ENCODE assay signal across 9 mouse cellular contexts in the genomic region with DNA sequence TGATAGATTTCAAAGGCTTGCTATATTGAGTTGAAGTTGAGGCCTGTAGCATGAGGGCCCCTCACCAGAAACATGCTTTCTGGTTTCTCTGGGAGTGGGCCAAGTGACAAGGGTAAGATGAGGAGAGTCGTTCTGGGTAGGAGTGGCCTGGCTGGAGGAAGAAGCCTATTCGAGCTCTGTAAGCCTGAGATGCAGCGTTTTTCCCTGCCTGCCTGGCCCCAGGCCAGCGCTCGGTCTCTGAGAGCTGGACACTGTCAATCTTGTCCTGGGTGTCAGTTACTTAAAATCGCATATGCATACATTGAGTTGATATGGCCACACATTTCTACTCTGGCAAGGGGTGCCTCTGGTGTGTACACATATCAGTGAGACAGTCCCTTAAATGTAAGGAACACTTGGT. TPM values are rescaled to one million over a fixed set of nuclear protein-coding genes. Genes with fewer than 3 reads are reported as not detected.
A peak's percentile ranks its signal among the peaks of the same experiment; 100 is the strongest.
DNase-seq lines count a peak whose midpoint lies in the region; ATAC-seq and TF ChIP-seq lines count a peak whose summit lies in the region.
"Had no signal": no experiment of that assay in that cellular context is flagged by ENCODE, and none has a peak within 500 bp of the region (broad histone marks: within the 10 kb centered on the region; RNA-seq: fewer than 3 reads in every experiment).

No protein-coding gene starts in this region.

- no peaks in the 10 kb centered on the region for H3K27me3 ChIP-seq in lung, embryonic 15.5 days
- H3K27me3 ChIP-seq in embryonic facial prominence, embryonic 12.5 days: no peaks in the 10 kb centered on the region
- no peaks in the 10 kb centered on the region for H3K27me3 ChIP-seq in small intestine, adult 2 months (ENCODE audit: control insufficient read depth, insufficient read depth, low read length)
- H3K27me3 ChIP-seq in forebrain, embryonic 16.5 days (replicated peaks; ENCODE audit: control insufficient read depth, insufficient read depth, low read length): no peaks in the 10 kb centered on the region
- H3K27me3 ChIP-seq: midbrain, embryonic 15.5 days had no signal

- no peak overlapping the region for H3K4me2 ChIP-seq in lung, embryonic 15.5 days
- H3K4me2 ChIP-seq in embryonic facial prominence, embryonic 12.5 days (replicated peaks): no peak overlapping the region
- H3K4me2 ChIP-seq in forebrain, embryonic 16.5 days (ENCODE audit: low read length): no peak overlapping the region
- H3K4me2 ChIP-seq: midbrain, embryonic 15.5 days had no signal

- TF ChIP-seq CTCF in lung, adult 2 months (IDR thresholded peaks at IDR 0.05; ENCODE audit: insufficient read depth, low read length): no peak
- TF ChIP-seq CTCF in small intestine, adult 2 months (IDR thresholded peaks at IDR 0.05; ENCODE audit: extremely low read depth, insufficient read length, insufficient replicate concordance, low read depth, low read length): no peak

- H3K4me1 ChIP-seq in lung, embryonic 15.5 days: peaks cover 19% of the 10 kb centered on the region
- no peaks in the 10 kb centered on the region for H3K4me1 ChIP-seq in lung, adult 2 months (ENCODE audit: control insufficient read depth, insufficient read depth, low read length)
- peaks cover 21% of the 10 kb centered on the region; the same call in 1 of the 2 replicates for H3K4me1 ChIP-seq in embryonic facial prominence, embryonic 12.5 days
- H3K4me1 ChIP-seq in small intestine, adult 2 months (ENCODE audit: control insufficient read depth, insufficient read depth, insufficient read length, low read length): no peaks in the 10 kb centered on the region
- no peaks in the 10 kb centered on the region for H3K4me1 ChIP-seq in forebrain, embryonic 16.5 days (replicated peaks; ENCODE audit: control insufficient read depth, insufficient read depth, low read length)
- H3K4me1 ChIP-seq: midbrain, embryonic 15.5 days had no signal

- no peak overlapping the region for H3K9ac ChIP-seq in lung, embryonic 15.5 days
- no peak overlapping the region for H3K9ac ChIP-seq in embryonic facial prominence, embryonic 12.5 days
- H3K9ac ChIP-seq in forebrain, embryonic 16.5 days (replicated peaks; ENCODE audit: low read depth, low read length): no peak overlapping the region
- H3K9ac ChIP-seq: midbrain, embryonic 15.5 days had no signal

- intact Hi-C loops in heart, postnatal 10 days (cut with DNase I): no loop called here

- H3K27ac ChIP-seq in lung, embryonic 15.5 days: peak overlapping the region; percentile 62
- peak overlapping the region; percentile 41 for H3K27ac ChIP-seq in embryonic facial prominence, embryonic 12.5 days
- peak overlapping the region; percentile 21; the same call in 1 of the 2 replicates for H3K27ac ChIP-seq in small intestine, adult 2 months (ENCODE audit: insufficient read depth, low read depth, low read length)
- H3K27ac ChIP-seq in forebrain, embryonic 16.5 days (ENCODE audit: low read length): no peak overlapping the region
- H3K27ac ChIP-seq: midbrain, embryonic 15.5 days had no signal

- H3K4me3 ChIP-seq in lung, embryonic 15.5 days: no peak overlapping the region
- no peak overlapping the region for H3K4me3 ChIP-seq in lung, adult 2 months (replicated peaks; ENCODE audit: extremely low read depth, low read depth, low read length)
- no peak overlapping the region for H3K4me3 ChIP-seq in embryonic facial prominence, embryonic 12.5 days
- no peak overlapping the region for H3K4me3 ChIP-seq in small intestine, adult 2 months (ENCODE audit: low read depth, low read length)
- H3K4me3 ChIP-seq in forebrain, embryonic 16.5 days (replicated peaks; ENCODE audit: low read length): no peak overlapping the region
- H3K4me3 ChIP-seq: midbrain, embryonic 15.5 days had no signal

- H3K36me3 ChIP-seq in lung, embryonic 15.5 days: no peaks in the 10 kb centered on the region
- no peaks in the 10 kb centered on the region for H3K36me3 ChIP-seq in embryonic facial prominence, embryonic 12.5 days
- 0 out of 2 replicates have a peak, but pooled peaks cover 1% of the 10 kb centered on the region for H3K36me3 ChIP-seq in small intestine, adult 2 months (ENCODE audit: control insufficient read depth, insufficient read depth, low read length)
- no peaks in the 10 kb centered on the region for H3K36me3 ChIP-seq in forebrain, embryonic 16.5 days (ENCODE audit: control insufficient read depth, insufficient read depth)
- H3K36me3 ChIP-seq: midbrain, embryonic 15.5 days had no signal

- ATAC-seq in lung, embryonic 15.5 days (ENCODE audit: borderline replicate concordance, extremely low read depth, low FRiP score, low TSS enrichment): peak; percentile 92
- ATAC-seq in embryonic facial prominence, embryonic 12.5 days (ENCODE audit: insufficient number of reproducible peaks, insufficient read depth, low FRiP score, low TSS enrichment): peak; percentile 56; the same call in 1 of the 2 replicates
- no peak for ATAC-seq in forebrain, embryonic 16.5 days
- ATAC-seq: midbrain, embryonic 15.5 days had no signal

- no peaks in the 10 kb centered on the region for H3K9me3 ChIP-seq in lung, embryonic 15.5 days
- no peaks in the 10 kb centered on the region for H3K9me3 ChIP-seq in embryonic facial prominence, embryonic 12.5 days
- no peaks in the 10 kb centered on the region for H3K9me3 ChIP-seq in forebrain, embryonic 16.5 days (ENCODE audit: control insufficient read depth, low read length)
- H3K9me3 ChIP-seq: midbrain, embryonic 15.5 days had no signal

- DNase-seq in lung, adult 2 months: no peak
- DNase-seq in heart, postnatal 10 days: peak; percentile 64 to 68
- no peak for DNase-seq in spleen, postnatal 36 days (ENCODE audit: low spot score in 2 of 2)
- DNase-seq: thymus, postnatal 25 days had no signal

- no peak for TF ChIP-seq POLR2A in lung, adult 2 months (IDR thresholded peaks at IDR 0.05; ENCODE audit: borderline replicate concordance, extremely low read depth, low read depth, low read length)
- no peak for TF ChIP-seq POLR2A in small intestine, adult 2 months (IDR thresholded peaks at IDR 0.05; ENCODE audit: low read depth, low read length)

- 16% methylated on average over 6 of the region's 6 CpGs for WGBS in lung, embryonic 15.5 days
- WGBS in lung, adult 2 months: 26% methylated on average over 6 of the region's 6 CpGs
- 24% methylated on average over 6 of the region's 6 CpGs for WGBS in embryonic facial prominence, embryonic 12.5 days
- 44% methylated on average over 6 of the region's 6 CpGs for WGBS in small intestine, adult 2 months
- 40% methylated on average over 6 of the region's 6 CpGs for WGBS in forebrain, embryonic 16.5 days

RNA-seq across cellular contexts. Expression of gene Sema5a, which starts 43.9 kb away (rescaled TPM):
- 12.1 and 13.4 TPM in 2 replicates for polyA plus RNA-seq in lung, embryonic 15.5 days (2015; fragmentation: Nextera tagmentation; extraction: Ambion mirVana)
- 7.6 and 10.1 TPM in 2 replicates for polyA plus RNA-seq in lung, adult 2 months (2012; rRNA removed)
- 26.2 and 28.3 TPM in 2 replicates for polyA plus RNA-seq in embryonic facial prominence, embryonic 12.5 days (2016; fragmentation: Nextera tagmentation; extraction: Ambion mirVana)
- 10 to 100 TPM; 22.4 to 25.0 TPM for total RNA-seq in heart, postnatal 10 days (2021)
- polyA plus RNA-seq in small intestine, adult 2 months (2012; rRNA removed): 6.5 and 18.7 TPM in 2 replicates
- 12.1 and 13.5 TPM in 2 replicates for polyA plus RNA-seq in forebrain, embryonic 16.5 days (2015; fragmentation: Nextera tagmentation; extraction: Ambion mirVana)

Comparison
In these comparisons a context has a peak if more than half of its experiments do, and no peak if none do; other contexts are left out.
1. DNase-seq: peak in heart, postnatal 10 days (2 of 2); none in lung, adult 2 months (single experiment) and spleen, postnatal 36 days (0 of 2).